Mouse (Mus musculus) heart, postnatal 14 days (tissue): ENCODE measurements around the gene Fbll1. TPM values are rescaled to one million over a fixed set of nuclear protein-coding genes. Genes with fewer than 3 reads are reported as not detected.
"Not testable (repeated sequence)": the region's sequence is repeated elsewhere in the genome, so short reads cannot be mapped to it uniquely, and the experiment has no call there.

Experiments
- DNase-seq, 2 experiments: peaks; one replicate each; pipeline ENCODE4 v3.0.0; 2021 to 2022
- intact Hi-C: fragments of 180-260 bp; cut with DNase I; formaldehyde crosslinking; loops from one replicate; pipeline ENCODE4 v1.15.1; 2025
- long read RNA-seq, 2 experiments: library from polyadenylated mRNA; stranded (forward); transcript quantifications; one replicate each; pipeline ENCODE4 v2.0.0; 2021
- total RNA-seq, 2 experiments: library from RNA; stranded (reverse); gene quantifications; 2 replicates each; pipeline ENCODE4 v1.2.3; 2021

The Fbll1 gene
- total RNA-seq = not detected
- long read RNA-seq, experiment 1 = 0 reads
- long read RNA-seq, experiment 2 = 0 reads

GRCm38 (mm10) chr11:35798874-35799273 is at the start of gene Fbll1:
Gene Fbll1 (minus strand): TSS chr11:35798884.
- peak; percentile 47 to 67 for DNase-seq
- intact Hi-C loops = no loop called here

- DNase-seq = no peak
- intact Hi-C loops = no loop called here
These were observed 45.6 kb upstream of the Fbll1 start for GRCm38 (mm10) chr11:35844299-35844698.

DNA sequence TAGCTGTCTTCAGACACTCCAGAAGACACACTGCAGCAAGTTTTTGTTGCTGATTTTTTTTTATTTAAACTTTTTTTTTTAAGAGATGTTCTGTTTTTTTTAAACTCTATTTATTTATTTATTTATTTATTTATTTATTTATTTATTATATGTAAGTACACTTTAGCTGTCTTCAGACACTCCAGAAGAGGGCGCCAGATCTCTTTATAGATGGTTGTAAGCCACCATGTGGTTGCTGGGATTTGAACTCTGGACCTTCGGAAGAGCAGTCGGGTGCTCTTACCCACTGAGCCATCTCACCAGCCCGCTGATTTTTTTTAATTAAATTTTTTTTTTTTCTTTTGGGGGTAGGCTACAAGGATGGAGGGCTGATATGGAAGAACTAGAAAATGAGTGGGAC is 43.9 kb upstream of the Fbll1 start:
- DNase-seq, intact Hi-C loops: not testable (repeated sequence)

DNA sequence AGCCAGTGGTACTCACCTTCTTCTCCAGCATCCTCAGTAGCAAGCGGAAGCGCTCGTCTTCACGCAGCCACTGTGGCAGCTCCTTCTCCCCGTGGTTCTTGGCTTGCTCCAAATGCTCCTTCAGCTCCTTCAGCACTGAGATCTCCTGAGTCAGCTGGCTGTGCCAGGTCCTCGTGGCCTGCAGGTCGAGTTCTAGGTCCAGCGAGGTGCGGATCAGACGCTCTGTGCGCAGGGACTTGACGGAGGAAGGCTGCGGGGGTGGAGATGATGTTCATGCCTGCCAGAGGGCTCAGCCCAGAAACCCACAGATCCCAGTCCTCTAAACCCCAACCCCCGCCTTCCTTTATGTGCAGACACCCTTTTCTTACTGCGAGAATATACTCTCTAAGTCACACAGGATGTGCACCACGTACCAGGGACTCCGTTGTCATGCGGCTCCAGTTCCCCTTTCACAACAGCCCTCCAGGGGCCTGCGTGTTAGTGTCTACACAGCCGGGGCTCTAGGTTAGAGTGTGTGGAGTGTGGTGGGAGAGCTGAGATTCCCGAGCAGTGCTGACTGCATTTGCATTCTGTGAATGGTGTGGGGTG is 43.1 kb upstream of the Fbll1 start:
- no peak for DNase-seq
- intact Hi-C loops = no loop called here

- intact Hi-C loops, DNase-seq: not testable (repeated sequence)
These were observed 42.1 kb upstream of the Fbll1 start for GRCm38 (mm10) chr11:35840806-35841205.

DNA sequence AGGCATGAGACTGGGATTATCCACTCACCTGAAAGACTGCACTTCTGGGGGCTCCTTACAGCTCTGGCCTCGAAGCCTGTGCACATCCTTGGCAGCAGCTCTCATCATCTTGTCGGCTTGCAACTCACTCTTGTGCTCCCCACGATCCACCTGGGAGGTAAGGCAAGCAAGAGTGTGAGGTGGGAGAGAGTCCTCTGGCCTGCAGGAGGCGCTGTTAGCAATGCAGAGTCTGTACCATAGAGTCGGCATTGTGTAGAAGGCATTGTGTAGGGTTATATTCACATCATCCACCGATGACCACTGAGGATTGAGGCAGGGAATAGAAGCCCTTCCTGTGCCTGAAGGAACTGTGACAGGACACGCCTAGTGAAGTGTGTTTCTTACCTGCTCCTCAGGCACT is 41.6 kb upstream of the Fbll1 start:
- intact Hi-C loops = no loop called here
- no peak for DNase-seq

DNA sequence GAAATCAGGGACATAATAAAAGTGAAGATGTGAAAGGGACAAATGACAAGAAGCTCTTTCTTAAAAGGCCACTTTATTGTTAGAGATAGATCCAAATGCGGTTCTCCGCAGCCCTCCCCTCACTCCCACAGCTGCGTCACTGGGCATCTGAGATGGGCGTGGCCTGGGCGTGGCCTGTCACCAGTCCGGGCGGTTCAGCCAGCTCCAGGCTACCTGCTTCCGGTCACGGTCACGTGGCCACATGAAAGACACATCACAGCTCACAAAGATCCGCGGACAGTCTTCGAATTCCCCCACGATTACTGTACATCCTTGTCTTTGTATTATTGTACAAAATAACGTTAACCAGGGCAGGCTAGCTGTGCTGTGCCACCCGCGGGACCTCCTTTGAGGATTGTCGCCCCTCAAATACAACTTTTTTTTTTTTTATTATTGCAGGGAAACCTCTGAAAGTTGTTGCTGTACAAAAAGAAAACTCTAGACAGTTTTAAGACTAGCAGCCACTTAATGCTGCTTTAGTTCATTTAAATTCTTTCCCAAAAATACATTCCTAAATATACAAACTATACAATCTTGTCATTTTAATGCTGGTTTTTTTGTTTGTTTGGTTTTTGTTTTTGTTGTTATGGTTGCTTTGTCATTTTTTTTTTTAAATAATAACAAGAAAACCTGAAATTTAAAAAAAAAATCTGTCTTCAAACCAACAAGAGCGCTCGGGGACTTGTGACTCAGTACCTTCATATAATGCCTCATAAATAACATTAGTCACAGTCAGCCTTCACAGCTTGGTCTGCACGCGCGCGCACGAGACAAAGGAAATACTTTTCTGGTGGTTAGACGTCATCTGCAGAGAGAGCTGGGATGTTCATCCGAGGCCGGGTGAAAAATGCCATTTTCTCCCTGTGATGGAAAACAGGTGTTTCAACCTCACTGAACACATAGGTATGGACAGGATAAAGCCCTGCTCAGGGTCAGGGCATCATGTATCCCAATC is 40.0 kb upstream of the Fbll1 start:
- intact Hi-C loops = loop anchor here (5.0 kb wide), 1 partner anchor 164 kb away; no protein-coding TSS in a partner anchor
- peak; percentile 87 to 91 for DNase-seq

DNA sequence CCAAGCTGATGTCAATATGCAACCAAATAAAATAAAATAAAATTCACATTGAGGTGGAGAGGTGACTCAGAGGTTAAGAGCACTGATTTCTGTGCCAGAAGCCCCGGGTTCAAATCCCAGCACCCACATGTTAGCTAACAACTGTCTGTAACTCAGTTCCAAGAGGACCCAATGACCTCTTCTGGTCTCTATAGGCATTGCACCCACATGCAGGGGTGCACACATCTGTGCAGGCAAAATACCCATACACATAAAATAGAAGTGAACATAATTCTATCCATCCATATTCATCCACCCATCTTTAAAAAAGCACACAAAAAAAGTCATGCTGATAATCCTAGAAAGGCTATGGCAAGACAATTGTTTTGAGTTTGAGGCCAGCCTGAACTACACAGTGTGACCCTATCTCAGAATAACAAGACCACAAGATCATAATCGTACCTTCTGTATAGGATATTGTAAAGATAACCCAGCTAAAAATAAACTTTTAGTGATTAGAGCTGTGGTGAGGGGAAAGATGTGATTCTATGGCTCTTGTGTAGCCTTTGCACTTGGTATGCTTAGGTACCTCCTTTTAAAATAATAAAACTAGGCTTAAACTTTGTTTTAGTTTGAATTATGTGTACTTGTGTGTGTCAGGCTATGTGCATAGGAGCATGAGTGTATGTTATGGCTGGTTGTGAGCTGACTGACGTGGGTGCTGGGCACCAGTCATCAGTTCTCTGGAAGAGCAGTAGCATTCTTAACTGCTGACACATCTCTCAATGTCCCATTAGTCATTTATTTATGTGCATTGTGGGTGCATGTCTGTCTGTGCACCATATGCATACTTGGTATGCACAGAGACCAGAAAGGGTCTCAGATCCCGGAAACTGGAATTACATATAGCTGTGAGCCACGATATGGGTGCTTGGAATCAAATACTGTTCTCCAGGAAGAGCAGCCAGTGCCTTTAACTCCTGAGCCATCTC is 38.8 kb upstream of the Fbll1 start:
- no peak for DNase-seq
- intact Hi-C loops = loop anchor here (5.0 kb wide), 1 partner anchor 165 kb away; no protein-coding TSS in a partner anchor

DNA sequence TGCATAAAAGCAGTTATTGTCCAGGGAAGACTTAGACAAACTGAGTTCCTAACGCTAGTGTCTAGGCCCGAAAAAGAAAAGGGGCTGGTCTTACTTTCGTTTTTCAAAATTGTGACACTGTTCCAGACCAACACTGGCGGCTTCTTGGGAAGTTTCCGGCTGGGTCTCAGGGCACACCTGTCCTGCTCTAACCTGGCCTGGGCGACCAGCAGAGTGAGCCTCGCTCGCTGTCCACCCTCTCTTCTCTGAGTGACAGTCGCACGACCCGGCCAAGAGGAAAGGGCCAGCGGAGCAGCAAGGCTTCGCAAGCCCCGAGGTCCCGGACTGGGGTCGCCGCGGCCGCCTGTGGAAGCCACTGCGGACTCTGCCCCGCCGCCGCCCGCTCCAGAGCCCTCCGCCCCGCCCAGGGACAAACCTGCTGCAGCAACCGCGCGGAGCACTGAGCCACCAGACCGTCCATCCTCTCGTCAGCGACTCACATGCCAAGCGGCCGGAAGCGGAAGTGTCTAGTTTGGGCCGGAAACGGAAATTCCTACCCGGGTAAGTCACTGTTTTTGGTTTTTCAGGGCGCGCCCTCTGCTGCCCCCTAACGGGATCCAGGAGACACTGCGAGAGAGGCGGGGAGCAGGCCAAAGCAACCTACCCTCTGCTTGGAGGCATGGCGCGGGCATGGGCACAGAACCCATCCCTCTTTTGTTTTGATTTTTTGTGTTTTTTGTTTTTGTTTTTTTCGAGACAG is 35.5 kb upstream of the Fbll1 start, which contains the start of gene Rars:
TSS of gene Rars (minus strand) at position 485 of the 739 bp plus-strand sequence.
- intact Hi-C loops = loop anchor here (5.0 kb wide), 1 partner anchor 62 kb away; no protein-coding TSS in a partner anchor
- peak; percentile 91 to 95 for DNase-seq

GRCm38 (mm10) chr11:35833270-35833669 is 34.6 kb upstream of the Fbll1 start:
- intact Hi-C loops = loop anchor here (5.0 kb wide), 1 partner anchor 61 kb away; no protein-coding TSS in a partner anchor
- no peak for DNase-seq

- intact Hi-C loops = loop anchor here (5.0 kb wide), 1 partner anchor 60 kb away; no protein-coding TSS in a partner anchor
- no peak for DNase-seq
These were observed 33.5 kb upstream of the Fbll1 start for GRCm38 (mm10) chr11:35832139-35832538.

DNA sequence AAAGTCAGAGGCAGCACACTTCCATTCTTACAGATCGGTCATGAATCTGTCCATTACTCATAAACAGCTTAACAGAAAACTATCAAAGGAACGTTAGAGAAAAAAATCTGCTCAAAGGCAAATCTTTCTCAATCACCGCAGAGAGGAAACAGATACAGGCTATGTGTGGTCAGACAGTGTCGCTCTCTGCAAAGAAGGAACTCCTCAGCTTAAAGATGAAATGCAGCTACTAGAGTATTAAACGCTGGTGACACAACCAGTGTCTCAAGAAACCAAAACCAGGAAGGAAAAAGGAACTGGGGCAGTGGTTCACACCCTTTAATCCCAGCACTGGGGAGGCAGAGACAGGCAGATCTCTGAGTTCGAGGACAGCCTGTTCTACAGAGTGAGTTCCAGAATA is 29.0 kb upstream of the Fbll1 start:
- intact Hi-C loops = no loop called here
- no peak for DNase-seq

- DNase-seq = no peak
- intact Hi-C loops = no loop called here
These were observed 17.6 kb upstream of the Fbll1 start for GRCm38 (mm10) chr11:35816316-35816715.

DNA sequence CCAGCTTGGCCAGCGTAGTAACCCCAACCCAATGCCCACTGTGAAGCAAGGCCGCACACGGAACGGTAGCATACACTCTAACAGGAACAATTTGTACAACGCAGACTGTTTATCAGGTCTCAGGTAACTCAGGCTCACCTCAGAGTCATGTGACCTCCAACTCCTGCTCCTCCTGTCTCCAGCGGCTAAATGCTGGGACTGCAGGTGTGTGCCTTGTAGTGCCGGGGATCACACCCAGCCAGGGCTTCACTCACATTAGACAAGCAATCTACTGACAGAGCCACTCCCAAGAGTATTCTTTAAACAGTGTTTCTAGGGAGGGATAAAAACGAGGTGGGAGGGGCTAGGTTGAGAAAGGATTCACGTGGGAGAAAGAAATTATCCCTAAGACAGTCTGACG is 12.8 kb upstream of the Fbll1 start:
- intact Hi-C loops = no loop called here
- DNase-seq = no peak

DNA sequence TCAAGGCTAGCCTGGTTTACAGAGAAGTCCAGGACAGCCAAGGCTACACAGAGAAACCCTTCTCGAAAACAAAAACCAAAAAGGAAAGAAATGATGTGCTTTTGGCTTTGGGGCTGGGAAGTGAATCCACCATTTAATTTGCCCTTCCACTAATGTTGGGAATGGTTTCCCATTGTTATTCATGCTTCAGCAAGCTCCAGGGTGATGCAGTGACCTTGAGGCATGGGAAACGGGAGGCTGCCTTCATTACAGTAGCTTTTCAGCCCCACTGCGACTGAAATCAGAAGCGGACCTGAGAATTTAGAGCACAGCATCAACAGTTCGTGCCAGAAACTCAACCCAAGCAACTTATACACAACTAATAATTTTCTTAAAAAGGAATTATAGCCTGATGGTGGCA is 2.6 kb upstream of the Fbll1 start:
- DNase-seq = no peak
- intact Hi-C loops = no loop called here

DNA sequence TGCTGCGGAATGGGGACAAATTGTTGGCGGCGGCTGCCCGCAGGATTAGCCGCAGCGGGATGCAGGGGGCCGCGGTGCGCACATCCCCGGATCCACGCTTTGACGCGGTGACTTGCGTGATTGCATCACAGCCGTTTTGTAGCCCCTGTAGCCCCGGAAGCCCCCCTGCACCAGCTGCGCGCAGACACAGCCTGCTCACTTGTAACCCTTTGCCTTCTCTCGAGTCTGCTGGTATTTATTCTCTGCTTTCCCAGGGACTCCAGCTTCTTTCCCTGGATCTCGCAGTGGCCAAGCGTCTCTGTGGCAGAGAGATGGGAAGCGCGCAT is 226 bp downstream of the Fbll1 start:
- intact Hi-C loops = no loop called here
- DNase-seq = no peak

DNA sequence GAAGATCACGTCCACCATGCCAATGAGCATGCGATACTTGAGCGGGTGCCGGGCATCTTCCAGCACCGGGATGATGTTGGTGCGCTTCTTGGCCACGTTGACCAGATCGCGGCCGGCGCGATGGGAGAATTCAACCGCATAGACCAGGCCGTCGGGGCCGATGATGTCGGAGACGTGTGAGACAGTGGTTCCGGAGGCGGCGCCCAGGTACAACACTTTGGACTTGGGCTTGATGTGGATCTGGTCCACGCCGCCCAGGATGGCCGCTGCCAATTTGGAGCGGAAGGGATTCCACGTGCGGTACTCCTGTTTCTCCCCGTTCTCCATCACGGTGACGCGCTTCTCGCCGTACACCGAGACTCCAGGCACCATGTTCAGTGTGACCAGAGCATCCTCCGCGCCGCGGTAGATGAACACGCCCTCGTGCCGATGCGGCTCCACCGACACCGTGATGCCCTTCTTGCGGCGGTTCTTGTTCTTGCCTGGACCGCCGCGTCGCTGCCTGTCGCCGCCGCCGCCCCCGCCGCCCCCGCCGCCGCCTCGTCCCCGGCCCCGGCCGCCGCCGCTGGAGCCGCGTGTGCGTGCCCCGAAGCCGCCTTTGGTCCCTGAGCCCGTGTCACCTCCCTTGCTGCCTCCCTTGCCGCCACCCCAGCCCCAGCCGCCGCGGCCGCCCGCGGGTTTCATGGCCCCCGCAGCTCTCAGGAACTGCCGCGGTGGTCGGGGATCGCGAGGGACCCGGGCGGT is 761 bp downstream of the Fbll1 start:
- intact Hi-C loops = no loop called here
- DNase-seq = no peak

- not testable (repeated sequence) for DNase-seq
These were observed 5.9 kb downstream of the Fbll1 start for GRCm38 (mm10) chr11:35792800-35793199.

DNA sequence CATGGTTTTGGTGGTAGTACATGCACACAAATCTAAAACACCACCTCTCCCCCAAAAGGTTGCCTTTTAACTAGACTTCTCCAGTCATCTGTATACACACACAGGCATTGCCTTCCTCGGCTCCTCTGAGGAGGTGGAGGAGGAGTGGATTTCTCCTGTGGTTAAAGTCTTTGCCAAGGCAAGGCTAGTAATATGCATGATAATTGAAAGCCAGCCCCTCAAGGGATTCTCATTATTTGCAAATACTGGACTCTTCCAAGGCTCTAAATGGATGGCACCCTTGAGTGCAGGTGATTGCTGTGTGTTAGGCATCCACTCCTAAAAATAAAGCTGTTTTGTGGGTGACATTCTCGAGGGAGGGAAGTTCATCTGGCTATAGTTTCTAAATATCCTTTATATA is 10.2 kb downstream of the Fbll1 start:
- intact Hi-C loops = no loop called here

More at GRCm38 (mm10) chr11:35792800-35793199, 5.9 kb downstream of the Fbll1 start:
- intact Hi-C loops = not testable (repeated sequence)

More for the DNA sequence above, 10.2 kb downstream of the Fbll1 start:
- no peak for DNase-seq
